Mouse (Mus musculus): ENCODE results near the gene Gstz1. TPM values are rescaled to one million over a fixed set of nuclear protein-coding genes. Genes with fewer than 3 reads are reported as not detected.

Gstz1 gene
- 11.0 TPM for polyA plus RNA-seq (2017; shearing (Covaris generic))

DNA sequence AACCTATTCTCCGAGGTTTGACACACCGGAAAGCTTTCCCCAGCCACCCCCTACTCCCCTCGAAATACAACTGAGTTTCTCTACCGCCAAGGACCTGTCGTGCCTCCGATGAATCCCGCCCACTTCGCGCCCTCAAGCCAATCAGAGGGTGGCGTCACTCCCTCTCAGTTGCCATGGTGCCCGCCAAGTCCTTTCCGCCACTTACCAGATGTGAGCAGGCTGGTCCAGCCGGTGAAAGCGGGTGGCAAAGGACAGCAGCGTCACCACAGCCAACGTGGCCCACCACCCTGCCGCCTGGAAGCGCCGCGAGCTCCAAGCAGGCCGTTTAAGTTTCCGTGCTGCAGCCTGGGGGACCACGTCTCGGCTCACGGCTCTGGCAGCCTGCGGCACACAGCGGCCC lies at the start of gene Gstz1:
TSS of gene Gstz1 (plus strand) at position 200 of the 400 bp plus-strand sequence.

DNA sequence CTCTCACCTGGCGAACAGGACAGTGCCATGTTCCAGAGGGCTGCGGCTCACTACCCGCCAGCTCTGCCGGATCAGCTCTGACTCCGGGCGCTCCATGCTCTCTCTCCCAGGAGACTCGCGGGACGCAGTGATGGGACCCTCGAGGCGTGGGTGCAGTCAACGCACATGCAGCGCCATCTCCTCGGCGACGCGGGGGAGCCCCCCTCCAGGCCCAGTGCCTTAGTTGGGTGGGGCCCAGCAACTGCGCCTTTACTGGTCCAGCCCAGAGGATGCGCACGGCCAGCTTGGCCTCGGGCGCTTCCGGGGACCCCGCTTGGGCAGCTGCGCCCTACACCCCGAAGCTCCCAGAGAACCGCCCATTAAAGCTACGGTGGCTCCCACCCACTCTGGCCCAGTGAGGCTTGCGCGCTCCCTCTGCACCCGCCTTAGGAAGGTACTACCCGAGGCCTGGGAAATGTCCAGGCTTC lies 44.8 kb upstream of the Gstz1 start, which contains the start of gene Ngb:
TSS of gene Ngb (minus strand) at position 375 of the 467 bp plus-strand sequence.

DNA sequence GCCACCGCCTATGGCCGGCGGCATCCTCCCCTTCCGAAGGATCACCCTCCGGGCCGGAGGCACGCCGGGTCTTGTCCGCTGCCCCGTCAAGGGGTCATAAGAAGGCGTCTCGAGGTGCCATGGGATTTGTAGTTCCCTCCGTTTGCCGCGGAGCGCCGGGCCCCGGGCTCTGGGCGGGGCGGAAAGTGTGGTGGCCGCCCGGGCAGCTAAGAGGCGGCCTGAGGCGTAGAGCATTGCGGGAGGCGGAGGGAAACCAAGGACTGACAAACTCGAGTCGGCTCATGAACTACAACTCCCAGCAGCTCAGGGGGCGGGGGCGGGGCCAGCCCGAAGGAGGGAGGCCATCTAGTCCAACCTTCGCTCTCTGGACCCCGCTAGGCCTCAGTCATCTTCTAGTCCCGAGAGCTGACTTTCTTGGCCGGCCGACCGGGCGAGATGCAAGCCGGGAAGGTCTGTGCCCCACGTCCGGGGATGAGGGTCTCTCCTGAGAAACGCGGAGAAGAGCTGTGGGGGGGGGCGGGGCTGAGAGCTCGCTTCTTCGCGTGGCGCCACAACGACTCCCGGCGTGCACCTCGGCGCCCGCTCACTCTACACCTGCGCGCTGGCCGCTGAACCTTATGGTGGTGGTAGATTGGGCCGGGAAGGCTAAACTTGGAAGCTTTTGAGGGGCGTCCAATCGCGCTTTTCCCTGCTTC lies 577 bp downstream of the Gstz1 start, which contains the start of gene Pomt2:
TSS of gene Pomt2 (minus strand) at position 574 of the 695 bp plus-strand sequence.

DNA sequence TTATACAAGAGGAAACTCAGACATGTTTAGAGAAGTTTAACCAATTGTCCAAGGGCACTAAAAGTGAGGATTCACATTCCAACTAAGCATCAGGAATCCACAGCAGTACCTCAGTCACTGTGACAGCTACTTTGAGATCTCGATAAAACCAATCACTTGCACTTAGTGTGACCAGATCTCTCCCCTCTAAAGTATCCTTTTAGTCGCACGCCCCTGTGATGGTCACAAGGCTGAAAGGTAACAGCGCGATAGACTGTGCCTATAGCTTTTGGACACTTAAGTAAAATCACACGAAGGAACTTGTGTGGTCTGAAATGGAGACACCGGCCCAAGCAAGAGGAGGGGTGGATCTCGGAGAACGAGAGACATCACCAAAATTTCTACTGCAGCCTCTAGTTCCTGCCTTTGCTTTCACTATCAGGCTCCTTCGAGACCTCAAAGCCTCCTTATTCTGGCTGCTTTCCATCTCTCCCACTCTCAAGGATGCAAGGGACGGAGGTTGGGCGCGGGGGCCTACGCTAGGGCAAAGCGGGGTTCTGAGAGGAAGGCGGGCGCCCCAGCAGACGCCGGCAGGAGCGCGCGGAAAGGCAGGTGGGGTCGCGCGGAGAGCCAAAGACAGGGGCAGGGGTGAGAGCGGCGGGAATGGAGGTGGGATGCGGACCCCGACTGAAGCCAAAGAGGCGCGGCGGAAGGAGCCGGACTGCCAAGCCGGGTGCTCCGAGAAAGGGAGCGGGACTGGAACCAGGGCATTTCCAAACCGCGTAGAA lies 52.4 kb downstream of the Gstz1 start, which contains the start of gene Samd15:
TSS of gene Samd15 (plus strand) at position 518 of the 767 bp plus-strand sequence.

DNA sequence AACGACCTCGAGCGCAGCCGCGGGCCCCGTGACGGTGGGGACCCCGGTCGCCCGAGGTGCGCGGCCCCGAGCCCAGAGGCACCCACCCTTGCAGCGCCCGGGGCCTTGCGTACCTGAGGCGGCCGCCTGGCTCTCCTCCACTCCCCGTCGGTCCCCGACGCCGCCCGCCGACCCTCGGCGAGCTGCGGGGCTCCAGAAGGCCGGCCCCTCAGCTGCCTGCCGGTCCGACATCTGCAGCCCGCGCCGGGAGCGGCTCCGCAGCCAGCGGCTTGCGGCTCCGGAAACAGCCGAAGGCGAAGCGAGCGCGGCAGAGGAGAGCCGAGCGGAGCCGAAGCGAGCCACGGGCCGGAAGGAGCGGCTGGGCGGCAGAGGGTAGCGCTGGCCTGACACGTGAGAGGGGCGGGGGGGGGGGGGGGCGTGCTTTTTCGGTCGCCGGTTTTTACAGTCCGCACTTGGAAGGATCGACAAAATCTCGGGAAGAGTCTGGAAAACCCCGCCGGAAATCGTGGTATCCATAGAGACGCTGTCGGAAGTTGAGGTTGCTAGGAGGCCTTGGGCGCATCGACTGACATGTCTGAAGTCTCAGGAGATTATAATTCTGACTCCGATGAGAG lies 53.1 kb downstream of the Gstz1 start, which contains the start of gene Tmed8:
TSS of gene Tmed8 (minus strand) at position 482 of the 614 bp plus-strand sequence.

Other genes with a start within 250 kb of the Gstz1 start
- gene Cipc, start 200.1 kb upstream of the Gstz1 start, polyA plus RNA-seq (2017; shearing (Covaris generic)), result 35.7 TPM
- gene Zdhhc22, start 156.7 kb upstream of the Gstz1 start, polyA plus RNA-seq (2017; shearing (Covaris generic)), result 0.21 TPM
- 1.0 TPM for gene Tmem63c, start 125.8 kb upstream of the Gstz1 start, polyA plus RNA-seq (2017; shearing (Covaris generic))
- gene Ngb, start 44.6 kb upstream of the Gstz1 start, polyA plus RNA-seq (2017; shearing (Covaris generic)), result 0.17 TPM
- gene Pomt2, start 803 bp downstream of the Gstz1 start, polyA plus RNA-seq (2017; shearing (Covaris generic)), result 3.0 TPM
- gene Samd15, start 52.6 kb downstream of the Gstz1 start, polyA plus RNA-seq (2017; shearing (Covaris generic)), result 2.1 TPM
- 4.3 TPM for gene Tmed8, start 53.3 kb downstream of the Gstz1 start, polyA plus RNA-seq (2017; shearing (Covaris generic))
- 2.1 TPM for gene Noxred1, start 91.6 kb downstream of the Gstz1 start, polyA plus RNA-seq (2017; shearing (Covaris generic))
- gene Vipas39, start 119.1 kb downstream of the Gstz1 start, polyA plus RNA-seq (2017; shearing (Covaris generic)), result 43.2 TPM
- gene Ahsa1, start 119.3 kb downstream of the Gstz1 start, polyA plus RNA-seq (2017; shearing (Covaris generic)), result 187 TPM
- not detected for gene Ism2, start 152.5 kb downstream of the Gstz1 start, polyA plus RNA-seq (2017; shearing (Covaris generic))
- gene Sptlc2, start 241.2 kb downstream of the Gstz1 start, polyA plus RNA-seq (2017; shearing (Covaris generic)), result 76.1 TPM